Comparison of ENCODE assay signal across 25 mouse cellular contexts in the genomic region with DNA sequence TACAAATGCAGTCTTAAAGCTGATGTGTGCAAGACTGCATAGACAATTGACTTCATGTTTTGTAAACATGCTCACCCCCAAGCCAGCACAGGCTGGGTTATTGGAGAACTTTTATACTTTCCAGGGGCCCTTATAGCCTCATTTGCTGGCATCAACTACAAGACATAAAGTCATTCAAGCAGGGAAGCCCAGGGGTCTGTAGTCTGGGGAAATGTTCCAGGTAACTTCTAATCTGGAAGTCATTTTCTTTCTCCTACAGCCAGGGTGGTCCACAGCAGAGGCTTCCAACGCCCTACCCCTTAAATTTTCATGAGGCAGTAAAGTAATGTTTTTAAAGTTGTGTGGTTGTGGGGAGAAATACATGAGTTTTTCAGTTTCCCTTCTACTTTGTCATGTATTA.
DNase-seq lines count a peak whose midpoint lies in the region; ATAC-seq and TF ChIP-seq lines count a peak whose summit lies in the region.
"Had no signal": no experiment of that assay in that cellular context is flagged by ENCODE, and none has a peak within 500 bp of the region (broad histone marks: within the 10 kb centered on the region; RNA-seq: fewer than 3 reads in every experiment).

No protein-coding gene starts in this region.

- TF ChIP-seq POLR2A in limb, embryonic 14.5 days (IDR thresholded peaks at IDR 0.05; ENCODE audit: borderline replicate concordance, extremely low read depth, insufficient read depth, insufficient read length): no peak

- ATAC-seq in embryonic facial prominence, embryonic 11.5 days (replicated peaks; ENCODE audit: insufficient number of reproducible peaks, low FRiP score, low TSS enrichment, low read depth): no peak
- no peak for ATAC-seq in embryonic facial prominence, embryonic 14.5 days (ENCODE audit: low read depth)
- ATAC-seq in limb, embryonic 14.5 days (ENCODE audit: low FRiP score, low read depth): peak; percentile 74
- ATAC-seq: CD4-positive, CD25-positive, alpha-beta regulatory T cell, adult 4 months; forebrain, embryonic 14.5 days; forebrain, postnatal 0 days; hindbrain, embryonic 16.5 days; intestine, embryonic 15.5 days had no signal

- H3K9me3 ChIP-seq in embryonic facial prominence, embryonic 10.5 days: peaks cover 3% of the 10 kb centered on the region; the same call in 1 of the 2 replicates
- H3K9me3 ChIP-seq in embryonic facial prominence, embryonic 11.5 days (replicated peaks; ENCODE audit: control insufficient read depth, low read length): no peaks in the 10 kb centered on the region
- H3K9me3 ChIP-seq in embryonic facial prominence, embryonic 14.5 days (ENCODE audit: control insufficient read depth, low read length): 0 out of 2 replicates have a peak, but pooled peaks cover 5% of the 10 kb centered on the region
- H3K9me3 ChIP-seq in limb, embryonic 14.5 days (ENCODE audit: control insufficient read depth, low read length): no peaks in the 10 kb centered on the region; the same call in 1 of the 2 replicates
- H3K9me3 ChIP-seq: heart, embryonic 15.5 days; hindbrain, embryonic 13.5 days; intestine, embryonic 15.5 days had no signal

- 75% methylated on average over 1 of the region's 1 CpGs for WGBS in embryonic facial prominence, embryonic 10.5 days
- 47% methylated on average over 1 of the region's 1 CpGs for WGBS in embryonic facial prominence, embryonic 11.5 days
- WGBS in embryonic facial prominence, embryonic 14.5 days: 61% methylated on average over 1 of the region's 1 CpGs
- 25% methylated on average over 1 of the region's 1 CpGs for WGBS in limb, embryonic 14.5 days

- H3K4me1 ChIP-seq in embryonic facial prominence, embryonic 10.5 days: peaks cover 41% of the 10 kb centered on the region
- no peaks in the 10 kb centered on the region for H3K4me1 ChIP-seq in embryonic facial prominence, embryonic 11.5 days (ENCODE audit: control insufficient read depth, insufficient read depth, low read length)
- H3K4me1 ChIP-seq in embryonic facial prominence, embryonic 14.5 days (ENCODE audit: control insufficient read depth, insufficient read depth, low read length): peaks cover 18% of the 10 kb centered on the region
- H3K4me1 ChIP-seq in limb, embryonic 14.5 days (ENCODE audit: control insufficient read depth, insufficient read depth, low read length): peaks cover 6% of the 10 kb centered on the region
- H3K4me1 ChIP-seq: heart, embryonic 12.5 days; heart, embryonic 15.5 days; intestine, embryonic 15.5 days had no signal

- no peak for DNase-seq in embryonic facial prominence, embryonic 10.5 days (ENCODE audit: low spot score)
- DNase-seq in embryonic facial prominence, embryonic 11.5 days (ENCODE audit: low spot score): no peak
- DNase-seq in embryonic facial prominence, embryonic 14.5 days (ENCODE audit: low spot score): no peak
- DNase-seq in limb, embryonic 14.5 days (ENCODE audit: low spot score): peak; percentile 69
- no peak for DNase-seq in lung, postnatal 10 days
- DNase-seq in lung, postnatal 36 days: no peak
- no peak for DNase-seq in spleen, adult 18-20 months
- DNase-seq: adrenal gland, adult 2 months; adrenal gland, postnatal 14 days; cerebellum, adult 11 months; cerebellum, adult 2 months; cerebellum, adult 9-11 months; cerebellum, postnatal 25 days; forebrain, postnatal 0 days; gastrocnemius, postnatal 25 days; heart, postnatal 10 days; heart, postnatal 36 days had no signal

- H3K27me3 ChIP-seq in embryonic facial prominence, embryonic 10.5 days (replicated peaks; ENCODE audit: low read depth, poor library complexity, severe bottlenecking): no peaks in the 10 kb centered on the region
- no peaks in the 10 kb centered on the region for H3K27me3 ChIP-seq in embryonic facial prominence, embryonic 11.5 days (ENCODE audit: control insufficient read depth, insufficient read depth, low read length)
- H3K27me3 ChIP-seq in embryonic facial prominence, embryonic 14.5 days (replicated peaks; ENCODE audit: control insufficient read depth, insufficient read depth, low read length): no peaks in the 10 kb centered on the region
- H3K27me3 ChIP-seq in limb, embryonic 14.5 days (ENCODE audit: control insufficient read depth, insufficient read depth, low read length): 0 out of 2 replicates have a peak, but pooled peaks cover 5% of the 10 kb centered on the region
- H3K27me3 ChIP-seq: hindbrain, embryonic 13.5 days; intestine, embryonic 15.5 days had no signal

- H3K27ac ChIP-seq in embryonic facial prominence, embryonic 10.5 days (replicated peaks): peak overlapping the region; percentile 70
- peak overlapping the region; percentile 56; the same call in 1 of the 2 replicates for H3K27ac ChIP-seq in embryonic facial prominence, embryonic 11.5 days (replicated peaks; ENCODE audit: low read depth, low read length)
- peak overlapping the region; percentile 80; the same call in 1 of the 2 replicates for H3K27ac ChIP-seq in embryonic facial prominence, embryonic 14.5 days (replicated peaks; ENCODE audit: low read depth, low read length)
- no peak overlapping the region for H3K27ac ChIP-seq in limb, embryonic 14.5 days (replicated peaks; ENCODE audit: low read depth, low read length)
- H3K27ac ChIP-seq: heart, embryonic 15.5 days; hindbrain, embryonic 10.5 days; hindbrain, embryonic 13.5 days; intestine, embryonic 15.5 days had no signal

- no peaks in the 10 kb centered on the region for H3K36me3 ChIP-seq in embryonic facial prominence, embryonic 10.5 days (replicated peaks)
- H3K36me3 ChIP-seq in embryonic facial prominence, embryonic 11.5 days (replicated peaks; ENCODE audit: control insufficient read depth, insufficient read depth, low read depth, low read length): no peaks in the 10 kb centered on the region
- H3K36me3 ChIP-seq in embryonic facial prominence, embryonic 14.5 days (ENCODE audit: control insufficient read depth, insufficient read depth, low read length): no peaks in the 10 kb centered on the region
- H3K36me3 ChIP-seq in limb, embryonic 14.5 days (ENCODE audit: control insufficient read depth, insufficient read depth, low read length): no peaks in the 10 kb centered on the region
- H3K36me3 ChIP-seq: heart, embryonic 12.5 days; heart, embryonic 15.5 days; hindbrain, embryonic 10.5 days; hindbrain, embryonic 13.5 days; intestine, embryonic 15.5 days had no signal

- no peak overlapping the region for H3K9ac ChIP-seq in embryonic facial prominence, embryonic 11.5 days (replicated peaks; ENCODE audit: low read length)
- no peak overlapping the region for H3K9ac ChIP-seq in embryonic facial prominence, embryonic 14.5 days (ENCODE audit: low read depth, low read length)
- H3K9ac ChIP-seq in limb, embryonic 14.5 days (ENCODE audit: low read depth, low read length, severe bottlenecking): no peak overlapping the region
- H3K9ac ChIP-seq: forebrain, postnatal 0 days; heart, embryonic 12.5 days; heart, embryonic 15.5 days; hindbrain, embryonic 13.5 days; intestine, embryonic 15.5 days had no signal

- H3K4me2 ChIP-seq in embryonic facial prominence, embryonic 11.5 days (ENCODE audit: low read depth, low read length): no peak overlapping the region
- H3K4me2 ChIP-seq in embryonic facial prominence, embryonic 14.5 days (ENCODE audit: low read depth, low read length): no peak overlapping the region
- no peak overlapping the region for H3K4me2 ChIP-seq in limb, embryonic 14.5 days (replicated peaks; ENCODE audit: low read depth, low read length, severe bottlenecking)
- H3K4me2 ChIP-seq: heart, embryonic 12.5 days; heart, embryonic 15.5 days; hindbrain, embryonic 13.5 days; intestine, embryonic 15.5 days had no signal

- no peak overlapping the region for H3K4me3 ChIP-seq in embryonic facial prominence, embryonic 10.5 days
- no peak overlapping the region for H3K4me3 ChIP-seq in embryonic facial prominence, embryonic 11.5 days (ENCODE audit: low read depth, low read length)
- H3K4me3 ChIP-seq in embryonic facial prominence, embryonic 14.5 days (ENCODE audit: low read depth, low read length): no peak overlapping the region
- H3K4me3 ChIP-seq in limb, embryonic 14.5 days (replicated peaks; ENCODE audit: low read length): no peak overlapping the region
- H3K4me3 ChIP-seq: heart, embryonic 12.5 days; heart, embryonic 15.5 days; hindbrain, embryonic 10.5 days; hindbrain, embryonic 13.5 days; intestine, embryonic 15.5 days had no signal
